Mouse (Mus musculus) cerebellum, postnatal 36 days (tissue): Measurements from ENCODE around the gene Cyfip2.

Experiments
- DNase-seq, 2 experiments: peaks; one replicate each; pipeline ENCODE4 v3.0.0; 2021 to 2022; ENCODE audit warnings: mixed read lengths in 2 of 2

Cyfip2 gene

DNA sequence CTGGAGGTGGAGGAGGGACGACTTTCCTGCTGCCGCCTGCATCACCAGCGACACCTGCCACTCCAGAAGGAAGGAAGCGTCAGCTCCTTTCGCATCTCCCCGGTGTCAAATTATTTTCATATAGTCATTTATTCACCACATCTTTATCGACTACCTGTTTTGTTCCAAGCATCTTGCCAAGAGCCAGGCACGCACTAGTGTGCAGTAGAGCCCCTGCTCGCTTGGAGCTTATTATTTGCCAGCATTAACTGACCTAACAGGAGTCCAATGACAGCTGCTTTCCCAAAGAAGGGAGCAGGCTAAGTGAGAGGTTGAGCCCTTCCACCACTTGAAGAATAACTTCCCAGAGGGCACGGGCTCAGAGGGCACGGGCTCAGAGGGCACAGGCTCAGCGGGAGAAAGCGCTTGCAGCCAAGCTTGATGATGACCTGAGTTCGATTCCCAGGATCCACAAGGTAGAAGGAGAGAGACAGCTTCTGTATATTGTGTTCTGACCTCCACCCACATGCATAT lies at the start of gene Cyfip2:
Gene Cyfip2, minus strand, starts transcription at position 337 of the 513 bp plus-strand sequence.
- no peak for DNase-seq

DNA sequence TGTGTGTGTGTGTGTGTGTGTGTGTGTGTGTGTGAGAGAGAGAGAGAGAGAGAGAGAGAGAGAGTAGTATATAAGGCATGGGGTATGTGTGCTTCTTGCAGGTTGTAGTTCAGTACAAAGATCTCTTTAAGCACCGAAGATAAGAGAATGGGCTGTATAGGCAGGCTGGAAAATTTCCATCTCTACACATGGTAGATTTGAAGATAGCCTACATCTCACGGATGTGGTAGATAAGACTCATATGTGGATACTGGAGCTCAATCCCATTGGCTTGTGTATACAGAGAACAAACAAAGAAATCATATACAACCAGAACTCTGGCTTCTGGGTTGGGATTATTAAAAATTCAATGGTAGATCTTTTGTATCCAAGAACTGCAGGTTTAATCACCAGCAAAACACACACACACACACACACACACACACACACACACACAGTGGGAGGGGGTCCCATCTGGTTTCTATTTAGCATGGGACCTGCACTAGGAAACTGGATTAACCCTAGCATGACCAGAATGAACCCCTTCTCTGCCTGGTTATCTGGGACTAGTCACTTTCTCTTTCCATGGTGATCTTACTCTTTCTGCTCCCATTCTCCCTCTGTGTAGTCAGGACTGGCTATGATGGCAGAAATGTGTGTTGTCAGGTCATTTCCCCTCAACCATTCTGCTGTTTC lies 48.5 kb upstream of the Cyfip2 start:
- no peak for DNase-seq

GRCm38 (mm10) chr11:46358369-46358768 lies 45.7 kb upstream of the Cyfip2 start:
- no peak for DNase-seq

- no peak for DNase-seq
Observed at GRCm38 (mm10) chr11:46349681-46350410, 37.2 kb upstream of the Cyfip2 start.

DNA sequence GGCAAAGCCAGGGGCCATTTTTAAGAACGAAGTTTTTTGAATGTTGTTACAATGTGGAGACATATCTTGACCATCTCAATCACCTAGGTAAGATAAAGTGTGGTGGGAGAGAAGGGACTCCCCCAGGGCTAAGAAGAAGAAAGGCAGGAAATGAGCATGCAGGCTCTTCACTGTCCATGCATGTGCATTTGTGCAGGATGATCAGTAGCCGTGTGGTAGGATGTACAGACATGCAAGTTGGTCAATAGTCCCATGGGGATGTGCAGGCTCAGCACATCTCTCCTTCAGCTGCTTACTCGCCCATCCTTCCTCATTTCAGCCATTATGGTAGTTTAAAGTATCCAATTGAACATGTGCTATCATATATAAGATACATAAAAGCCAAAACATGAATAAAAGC lies 35.8 kb upstream of the Cyfip2 start:
- DNase-seq = no peak

DNA sequence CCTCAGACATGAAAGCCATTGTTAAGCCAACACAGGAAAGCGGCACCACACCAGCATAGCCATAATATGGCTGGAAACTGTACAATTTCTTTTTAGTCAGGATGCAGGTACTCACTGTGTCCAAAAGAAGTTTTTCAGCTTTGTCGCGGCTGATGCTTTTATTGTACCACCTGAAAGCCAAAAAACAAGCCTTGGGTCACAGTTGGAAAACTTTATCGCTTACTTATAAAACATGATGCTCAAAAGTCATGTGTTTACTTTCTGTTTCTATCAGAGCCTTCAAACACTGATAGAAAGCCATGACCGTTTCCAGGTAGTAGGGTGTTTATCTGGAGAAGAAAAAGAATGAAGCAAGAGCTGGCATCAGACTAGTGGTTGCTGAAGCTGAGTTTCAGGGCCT lies 35.1 kb upstream of the Cyfip2 start:
- no peak for DNase-seq

DNA sequence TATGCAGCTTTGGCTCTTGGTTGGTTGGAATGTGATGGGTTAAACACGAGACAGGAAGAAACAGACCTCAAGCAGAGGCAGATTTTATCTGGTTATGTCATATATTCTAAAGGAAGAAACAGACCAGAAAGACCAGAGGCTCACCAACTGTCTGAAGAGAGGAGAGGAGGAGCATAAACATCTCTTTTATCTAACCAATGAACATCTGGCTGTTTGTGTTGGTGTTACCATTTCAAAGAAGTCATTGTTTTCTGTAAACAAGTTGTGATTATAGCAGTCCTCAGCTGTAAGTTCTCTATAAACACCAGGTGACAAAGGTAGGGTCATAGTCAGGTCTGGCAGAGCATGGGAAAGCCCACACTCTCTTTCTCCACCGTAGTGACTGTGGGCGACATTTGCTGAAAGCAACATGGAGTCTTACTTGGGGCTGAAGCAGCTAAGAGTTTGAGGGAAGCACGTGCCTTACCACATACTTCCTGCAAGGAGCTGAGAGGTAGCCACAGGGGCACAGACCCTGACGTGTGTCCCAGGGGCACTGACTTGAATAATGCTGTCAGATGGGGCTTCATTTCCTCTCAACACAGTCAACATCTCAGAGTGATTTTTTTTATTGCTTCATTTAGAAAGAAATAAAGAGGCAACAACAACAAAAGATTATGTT lies 31.4 kb upstream of the Cyfip2 start:
- DNase-seq = no peak

- DNase-seq = no peak
Observed at GRCm38 (mm10) chr11:46341960-46342359, 29.3 kb upstream of the Cyfip2 start.

- DNase-seq = no peak
Observed at GRCm38 (mm10) chr11:46336020-46336419, 23.4 kb upstream of the Cyfip2 start.

DNA sequence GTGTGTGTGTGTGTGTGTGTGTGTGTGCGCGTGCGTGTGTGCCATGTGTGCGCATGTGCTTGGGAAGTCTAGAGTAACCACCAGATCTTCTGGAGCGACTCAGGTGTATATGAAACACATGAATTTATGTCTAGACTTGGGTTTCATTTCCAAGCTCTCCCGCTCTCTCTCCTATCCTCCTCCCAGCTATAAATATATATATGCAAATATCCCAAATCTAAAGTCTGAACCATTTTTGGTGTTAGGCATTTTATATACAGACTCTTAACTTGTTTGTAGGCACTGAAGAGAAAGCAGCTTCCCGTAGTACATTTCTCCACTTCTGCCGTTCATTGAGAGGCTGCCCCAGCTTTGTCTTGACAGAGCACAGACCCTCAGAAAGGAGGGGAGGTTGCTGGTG lies 19.6 kb upstream of the Cyfip2 start:
- no peak for DNase-seq

GRCm38 (mm10) chr11:46326271-46327015 lies 13.8 kb upstream of the Cyfip2 start:
- no peak for DNase-seq

DNA sequence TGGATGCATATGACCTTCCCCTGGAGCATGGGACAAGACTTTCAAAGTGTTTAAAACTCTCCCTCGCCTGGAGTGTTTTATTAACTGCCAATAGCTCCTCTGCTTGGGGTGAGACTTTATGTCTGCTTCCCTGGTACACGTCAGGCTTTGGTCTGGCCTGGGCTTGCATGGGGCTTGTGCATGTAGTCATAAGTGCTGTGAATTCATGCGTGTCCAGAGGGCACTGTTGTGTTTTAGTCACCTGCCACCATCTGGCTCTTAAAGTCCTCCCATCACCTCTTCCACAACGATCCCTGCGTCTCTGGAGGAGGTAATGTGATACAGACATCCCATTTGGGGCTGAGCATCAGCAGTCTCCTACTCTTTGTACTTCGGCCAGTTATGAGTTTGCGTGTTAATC lies 8.9 kb upstream of the Cyfip2 start:
- DNase-seq = no peak

- no peak for DNase-seq
Observed at GRCm38 (mm10) chr11:46314534-46314933, 1.9 kb upstream of the Cyfip2 start.

- DNase-seq = no peak
Observed at GRCm38 (mm10) chr11:46313851-46314250, 1.2 kb upstream of the Cyfip2 start.

- DNase-seq = peak; percentile 70 to 71
Observed at GRCm38 (mm10) chr11:46311703-46312522, 746 bp downstream of the Cyfip2 start.

DNA sequence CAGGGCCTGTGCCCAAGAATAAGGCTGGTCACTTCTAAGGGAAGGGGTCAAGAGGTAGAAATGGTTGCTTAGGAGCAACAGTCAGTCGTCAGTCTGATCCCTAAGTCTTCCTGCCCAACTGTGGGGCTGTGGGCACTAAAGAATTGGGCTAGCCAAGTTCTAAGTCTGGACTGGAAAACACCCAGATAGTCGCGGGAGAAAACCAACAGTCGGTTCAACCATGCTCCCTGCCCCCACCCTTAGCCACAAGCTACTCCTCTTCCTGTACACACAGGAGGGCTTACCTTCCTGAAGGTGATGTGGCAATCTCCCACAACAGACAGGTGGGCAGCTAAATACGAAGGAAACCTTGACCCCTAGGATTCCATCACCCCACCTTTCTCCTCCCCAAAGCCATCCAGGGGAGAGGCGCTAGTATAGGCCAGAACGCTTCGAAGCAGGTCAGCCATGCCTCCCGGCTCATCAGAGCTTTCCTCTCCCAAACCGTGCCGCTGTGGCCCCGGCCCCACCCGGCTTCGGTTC lies 1.4 kb downstream of the Cyfip2 start:
- peak; percentile 52 to 56 for DNase-seq

- no peak for DNase-seq
Observed at GRCm38 (mm10) chr11:46310647-46311063, 2.0 kb downstream of the Cyfip2 start.

DNA sequence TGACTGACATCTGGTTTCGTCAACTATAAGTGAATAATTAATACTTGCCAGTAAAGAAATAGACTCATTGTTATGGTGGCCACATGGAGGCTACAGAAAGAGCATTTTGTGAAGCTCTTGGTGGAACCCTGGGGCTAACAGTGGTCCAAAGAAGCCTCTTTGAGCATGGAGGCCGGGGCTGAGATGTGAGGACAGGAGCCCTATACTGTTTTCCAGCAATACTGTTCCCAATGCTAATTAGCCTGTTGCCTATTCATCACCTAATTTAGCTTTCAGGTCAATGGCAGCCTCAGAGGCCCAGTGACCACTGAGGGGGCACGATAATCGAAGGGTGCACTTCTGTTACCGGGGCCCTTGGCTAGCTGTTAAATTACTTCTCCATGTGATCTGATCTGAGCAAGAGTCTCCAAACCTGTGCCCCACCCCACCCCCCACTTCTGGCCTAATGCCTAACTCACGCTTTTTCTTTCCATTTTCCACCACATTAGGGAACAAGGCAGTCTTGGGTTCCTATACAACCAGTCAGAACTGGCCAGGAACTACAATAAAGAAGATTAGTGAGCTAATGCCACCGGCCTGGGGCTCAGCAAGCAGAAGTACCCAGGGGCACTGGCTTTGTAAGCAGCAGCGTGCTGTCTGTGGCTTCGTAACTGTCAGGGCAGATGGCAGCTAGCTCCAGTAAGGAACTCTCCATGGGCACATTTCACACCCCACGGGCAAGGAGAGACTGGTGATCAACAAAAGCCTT lies 2.7 kb downstream of the Cyfip2 start:
- DNase-seq = peak; percentile 49 to 51

DNA sequence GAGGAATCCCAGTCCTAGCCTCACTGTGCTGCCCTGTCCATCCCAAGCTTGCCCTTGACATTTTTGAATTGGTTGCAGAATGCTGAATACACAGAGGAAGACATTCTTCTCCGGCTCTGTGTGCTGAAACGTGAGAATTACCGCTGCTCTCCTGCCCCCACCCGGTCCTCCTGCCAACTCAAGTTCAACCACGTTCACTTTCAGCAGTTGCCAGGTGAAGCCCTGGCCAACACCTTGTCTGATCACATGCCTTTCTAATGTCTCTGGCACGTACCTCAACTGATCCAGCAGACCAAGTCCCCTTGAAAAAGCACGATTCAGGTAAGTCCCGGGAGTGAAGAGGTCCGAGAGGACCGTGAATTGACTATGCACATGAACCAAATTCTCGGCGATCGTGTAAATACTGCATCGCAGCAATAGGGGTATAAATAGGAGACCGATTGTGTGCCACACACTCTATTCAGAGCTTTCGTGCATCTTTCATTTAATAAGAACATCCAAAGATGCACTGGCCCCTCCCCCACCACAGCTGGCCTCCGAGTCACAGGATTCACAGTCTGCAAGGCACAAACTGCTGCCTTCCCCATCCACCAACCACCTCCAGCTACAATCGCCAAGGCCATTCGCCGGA lies 3.4 kb downstream of the Cyfip2 start:
- peak; percentile 54 to 57 for DNase-seq

GRCm38 (mm10) chr11:46308271-46308974 lies 4.2 kb downstream of the Cyfip2 start:
- no peak for DNase-seq
